Mouse (Mus musculus): ENCODE data around the gene Ccdc6. TPM values are rescaled to one million over a fixed set of nuclear protein-coding genes. Genes with fewer than 3 reads are reported as not detected.

Ccdc6 gene
- polyA plus RNA-seq, 1 experiment from 2014 or later, result 20.8 TPM

- DNase-seq (ENCODE audit: low spot score) (no peak), ATAC-seq (replicated peaks; ENCODE audit: insufficient number of reproducible peaks, low FRiP score, low TSS enrichment, low read depth) (no peak)
- Histone ChIP-seq H3K9me3 (replicated peaks; ENCODE audit: control insufficient read depth, low read length) (no peaks in the 10 kb centered on the region), H3K4me3 (ENCODE audit: low read depth, low read length) (no peak overlapping the region), H3K27ac (replicated peaks; ENCODE audit: low read depth, low read length) (no peak overlapping the region), H3K9ac (replicated peaks; ENCODE audit: low read length) (no peak overlapping the region), H3K36me3 (replicated peaks; ENCODE audit: control insufficient read depth, insufficient read depth, low read depth, low read length) (no peaks in the 10 kb centered on the region), H3K4me1 (ENCODE audit: control insufficient read depth, insufficient read depth, low read length) (no peaks in the 10 kb centered on the region), H3K4me2 (ENCODE audit: low read depth, low read length) (no peak overlapping the region), H3K27me3 (ENCODE audit: control insufficient read depth, insufficient read depth, low read length) (no peaks in the 10 kb centered on the region)
- 89% methylated on average over 8 of the region's 8 CpGs for WGBS
Measured at GRCm38 (mm10) chr10:70114048-70114635, 17.2 kb downstream of the Ccdc6 start.

- WGBS, result 94% methylated on average over 7 of the region's 7 CpGs
- H3K4me1 ChIP-seq (ENCODE audit: control insufficient read depth, insufficient read depth, low read length), result no peaks in the 10 kb centered on the region; the same call in 1 of the 2 replicates
- no peak overlapping the region for H3K27ac ChIP-seq (replicated peaks; ENCODE audit: low read depth, low read length)
- H3K9me3 ChIP-seq (replicated peaks; ENCODE audit: control insufficient read depth, low read length), result no peaks in the 10 kb centered on the region
- no peaks in the 10 kb centered on the region for H3K36me3 ChIP-seq (replicated peaks; ENCODE audit: control insufficient read depth, insufficient read depth, low read depth, low read length)
- DNase-seq (ENCODE audit: low spot score), result no peak
- ATAC-seq (replicated peaks; ENCODE audit: insufficient number of reproducible peaks, low FRiP score, low TSS enrichment, low read depth), result no peak
- H3K9ac ChIP-seq (replicated peaks; ENCODE audit: low read length), result no peak overlapping the region
- H3K4me3 ChIP-seq (ENCODE audit: low read depth, low read length), result no peak overlapping the region
- H3K27me3 ChIP-seq (ENCODE audit: control insufficient read depth, insufficient read depth, low read length), result no peaks in the 10 kb centered on the region
- H3K4me2 ChIP-seq (ENCODE audit: low read depth, low read length), result no peak overlapping the region
Measured at GRCm38 (mm10) chr10:70116454-70116853, 19.5 kb downstream of the Ccdc6 start.

GRCm38 (mm10) chr10:70119451-70119850 is 22.5 kb downstream of the Ccdc6 start:
- Histone ChIP-seq H3K27me3 (ENCODE audit: control insufficient read depth, insufficient read depth, low read length) (no peaks in the 10 kb centered on the region), H3K4me3 (ENCODE audit: low read depth, low read length) (no peak overlapping the region), H3K9me3 (replicated peaks; ENCODE audit: control insufficient read depth, low read length) (no peaks in the 10 kb centered on the region), H3K27ac (replicated peaks; ENCODE audit: low read depth, low read length) (no peak overlapping the region), H3K4me2 (ENCODE audit: low read depth, low read length) (no peak overlapping the region), H3K9ac (replicated peaks; ENCODE audit: low read length) (no peak overlapping the region), H3K36me3 (replicated peaks; ENCODE audit: control insufficient read depth, insufficient read depth, low read depth, low read length) (no peaks in the 10 kb centered on the region), H3K4me1 (ENCODE audit: control insufficient read depth, insufficient read depth, low read length) (no peaks in the 10 kb centered on the region; the same call in 1 of the 2 replicates)
- peak; percentile 4 for DNase-seq (ENCODE audit: low spot score)
- no peak for ATAC-seq (replicated peaks; ENCODE audit: insufficient number of reproducible peaks, low FRiP score, low TSS enrichment, low read depth)
- WGBS, result 46% methylated on average over 9 of the region's 9 CpGs

DNA sequence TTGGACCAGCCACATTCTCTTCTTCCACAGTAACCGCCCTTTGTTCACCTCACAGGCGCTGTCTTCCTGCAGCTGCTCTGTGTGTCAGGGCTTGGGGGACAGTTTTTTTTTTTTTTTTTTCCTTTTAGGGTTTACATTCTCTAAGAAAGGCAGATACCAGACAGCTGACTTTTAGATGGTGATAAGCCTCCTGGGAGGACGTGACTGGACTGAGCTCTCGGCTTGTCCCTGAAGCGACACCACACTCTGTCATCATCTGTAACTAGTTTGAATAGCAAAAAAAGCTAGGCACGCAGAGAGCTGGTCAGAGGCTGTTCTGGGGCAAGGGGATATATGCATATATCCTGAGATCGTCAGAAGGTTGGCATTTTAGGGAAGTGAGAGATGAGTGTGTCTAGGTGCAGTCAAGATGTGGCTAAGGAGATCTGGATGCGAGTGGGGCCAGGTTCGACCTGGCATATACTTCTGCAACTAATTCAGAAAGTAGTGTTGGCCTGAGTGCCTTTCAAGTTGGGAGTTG is 23.0 kb downstream of the Ccdc6 start:
- Histone ChIP-seq H3K9me3 (replicated peaks; ENCODE audit: control insufficient read depth, low read length) (no peaks in the 10 kb centered on the region), H3K27me3 (ENCODE audit: control insufficient read depth, insufficient read depth, low read length) (no peaks in the 10 kb centered on the region), H3K27ac (replicated peaks; ENCODE audit: low read depth, low read length) (no peak overlapping the region), H3K9ac (replicated peaks; ENCODE audit: low read length) (no peak overlapping the region; the same call in 1 of the 2 replicates), H3K36me3 (replicated peaks; ENCODE audit: control insufficient read depth, insufficient read depth, low read depth, low read length) (no peaks in the 10 kb centered on the region), H3K4me3 (ENCODE audit: low read depth, low read length) (no peak overlapping the region), H3K4me2 (ENCODE audit: low read depth, low read length) (no peak overlapping the region), H3K4me1 (ENCODE audit: control insufficient read depth, insufficient read depth, low read length) (no peaks in the 10 kb centered on the region; the same call in 1 of the 2 replicates)
- DNase-seq (ENCODE audit: low spot score) (peak; percentile 17), ATAC-seq (replicated peaks; ENCODE audit: insufficient number of reproducible peaks, low FRiP score, low TSS enrichment, low read depth) (no peak; the same call in 1 of the 2 replicates)
- WGBS, result 48% methylated on average over 9 of the region's 9 CpGs

GRCm38 (mm10) chr10:70120671-70121405 is 23.9 kb downstream of the Ccdc6 start:
- Histone ChIP-seq H3K9ac (replicated peaks; ENCODE audit: low read length) (no peak overlapping the region), H3K27me3 (ENCODE audit: control insufficient read depth, insufficient read depth, low read length) (no peaks in the 10 kb centered on the region), H3K9me3 (replicated peaks; ENCODE audit: control insufficient read depth, low read length) (no peaks in the 10 kb centered on the region), H3K4me3 (ENCODE audit: low read depth, low read length) (no peak overlapping the region), H3K4me2 (ENCODE audit: low read depth, low read length) (no peak overlapping the region), H3K4me1 (ENCODE audit: control insufficient read depth, insufficient read depth, low read length) (no peaks in the 10 kb centered on the region; the same call in 1 of the 2 replicates), H3K36me3 (replicated peaks; ENCODE audit: control insufficient read depth, insufficient read depth, low read depth, low read length) (no peaks in the 10 kb centered on the region), H3K27ac (replicated peaks; ENCODE audit: low read depth, low read length) (no peak overlapping the region)
- WGBS, result 79% methylated on average over 17 of the region's 17 CpGs
- no peak for DNase-seq (ENCODE audit: low spot score)
- ATAC-seq (replicated peaks; ENCODE audit: insufficient number of reproducible peaks, low FRiP score, low TSS enrichment, low read depth), result peak; percentile 22; the same call in 1 of the 2 replicates

- H3K4me3 ChIP-seq (ENCODE audit: low read depth, low read length), result no peak overlapping the region
- ATAC-seq (replicated peaks; ENCODE audit: insufficient number of reproducible peaks, low FRiP score, low TSS enrichment, low read depth) (no peak), DNase-seq (ENCODE audit: low spot score) (no peak)
- no peak overlapping the region for H3K4me2 ChIP-seq (ENCODE audit: low read depth, low read length)
- no peaks in the 10 kb centered on the region for H3K27me3 ChIP-seq (ENCODE audit: control insufficient read depth, insufficient read depth, low read length)
- H3K36me3 ChIP-seq (replicated peaks; ENCODE audit: control insufficient read depth, insufficient read depth, low read depth, low read length), result no peaks in the 10 kb centered on the region
- WGBS, result 91% methylated on average over 8 of the region's 8 CpGs
- H3K4me1 ChIP-seq (ENCODE audit: control insufficient read depth, insufficient read depth, low read length), result no peaks in the 10 kb centered on the region; the same call in 1 of the 2 replicates
- no peak overlapping the region for H3K27ac ChIP-seq (replicated peaks; ENCODE audit: low read depth, low read length)
- H3K9ac ChIP-seq (replicated peaks; ENCODE audit: low read length), result no peak overlapping the region
- H3K9me3 ChIP-seq (replicated peaks; ENCODE audit: control insufficient read depth, low read length), result no peaks in the 10 kb centered on the region
Measured at GRCm38 (mm10) chr10:70121406-70121695, 24.4 kb downstream of the Ccdc6 start.

DNA sequence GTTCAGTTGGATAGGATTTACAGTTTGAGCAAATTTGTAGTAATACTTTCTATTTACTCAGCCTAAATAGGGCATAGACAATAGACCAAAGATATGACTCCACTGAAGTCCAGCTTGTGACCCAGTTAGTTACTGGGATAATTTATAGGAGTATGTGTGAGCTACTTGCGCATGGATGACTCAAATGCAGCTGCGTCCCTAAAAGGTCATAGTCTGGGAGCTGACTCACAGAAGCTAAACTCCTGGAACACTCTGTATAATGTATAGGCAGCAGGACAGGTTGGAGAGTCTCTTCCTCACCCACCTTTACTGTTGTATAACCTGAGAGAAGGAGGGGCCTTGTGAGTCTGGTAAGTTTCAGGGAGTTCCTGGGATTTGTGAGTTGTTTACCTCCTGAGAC is 26.5 kb downstream of the Ccdc6 start:
- no peaks in the 10 kb centered on the region for H3K9me3 ChIP-seq (replicated peaks; ENCODE audit: control insufficient read depth, low read length)
- H3K9ac ChIP-seq (replicated peaks; ENCODE audit: low read length), result no peak overlapping the region
- no peak overlapping the region for H3K27ac ChIP-seq (replicated peaks; ENCODE audit: low read depth, low read length)
- H3K4me3 ChIP-seq (ENCODE audit: low read depth, low read length), result no peak overlapping the region
- no peaks in the 10 kb centered on the region for H3K36me3 ChIP-seq (replicated peaks; ENCODE audit: control insufficient read depth, insufficient read depth, low read depth, low read length)
- no peak overlapping the region for H3K4me2 ChIP-seq (ENCODE audit: low read depth, low read length)
- 99% methylated on average over 2 of the region's 2 CpGs for WGBS
- DNase-seq (ENCODE audit: low spot score), result no peak
- ATAC-seq (replicated peaks; ENCODE audit: insufficient number of reproducible peaks, low FRiP score, low TSS enrichment, low read depth), result no peak
- H3K27me3 ChIP-seq (ENCODE audit: control insufficient read depth, insufficient read depth, low read length), result no peaks in the 10 kb centered on the region
- H3K4me1 ChIP-seq (ENCODE audit: control insufficient read depth, insufficient read depth, low read length), result no peaks in the 10 kb centered on the region; the same call in 1 of the 2 replicates

- Histone ChIP-seq H3K36me3 (replicated peaks; ENCODE audit: control insufficient read depth, insufficient read depth, low read depth, low read length) (no peaks in the 10 kb centered on the region), H3K27me3 (ENCODE audit: control insufficient read depth, insufficient read depth, low read length) (no peaks in the 10 kb centered on the region), H3K4me2 (ENCODE audit: low read depth, low read length) (no peak overlapping the region), H3K4me1 (ENCODE audit: control insufficient read depth, insufficient read depth, low read length) (no peaks in the 10 kb centered on the region), H3K27ac (replicated peaks; ENCODE audit: low read depth, low read length) (no peak overlapping the region), H3K9ac (replicated peaks; ENCODE audit: low read length) (no peak overlapping the region), H3K4me3 (ENCODE audit: low read depth, low read length) (no peak overlapping the region), H3K9me3 (replicated peaks; ENCODE audit: control insufficient read depth, low read length) (no peaks in the 10 kb centered on the region)
- WGBS, result 86% methylated on average over 7 of the region's 7 CpGs
- ATAC-seq (replicated peaks; ENCODE audit: insufficient number of reproducible peaks, low FRiP score, low TSS enrichment, low read depth) (no peak), DNase-seq (ENCODE audit: low spot score) (no peak)
Measured at GRCm38 (mm10) chr10:70125491-70125890, 28.6 kb downstream of the Ccdc6 start.
